Mouse (Mus musculus) cerebral cortex, adult 2 months (tissue): ENCODE data around the gene Vps41.

Experiments used
- WGBS: fragments of 180-500 bp; shearing (Covaris S2); methylation state at CpG from one replicate; pipeline ENCODE4 v1.1.7; 2018; 5-methylcytosine and 5-hydroxymethylcytosine counted together

The Vps41 gene

DNA sequence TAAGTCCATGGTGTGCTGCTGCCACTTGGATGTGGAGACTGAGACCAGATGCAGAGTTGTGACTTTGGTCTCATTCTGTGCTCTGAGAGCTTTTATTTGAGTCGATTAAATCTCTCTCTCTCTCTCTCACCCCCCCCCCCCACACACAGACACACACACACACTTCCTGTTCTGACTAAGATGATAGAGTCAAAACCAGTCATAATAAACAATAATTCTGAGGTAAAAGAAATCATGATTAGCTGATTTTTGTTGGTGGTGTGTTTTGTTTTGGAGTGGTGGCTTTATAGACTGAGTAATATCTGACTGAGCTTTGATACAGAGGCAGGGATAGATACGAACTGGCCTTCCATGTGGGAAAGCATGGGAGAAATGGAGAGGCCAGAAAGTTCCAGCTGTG lies 74.6 kb downstream of the Vps41 start:
- WGBS, result 74% methylated on average over 2 of the region's 2 CpGs

GRCm38 (mm10) chr13:18794454-18794853 lies 77.4 kb downstream of the Vps41 start:
- 78% methylated on average over 3 of the region's 3 CpGs for WGBS

GRCm38 (mm10) chr13:18797555-18797954 lies 80.5 kb downstream of the Vps41 start:
- 71% methylated on average over 5 of the region's 5 CpGs for WGBS

GRCm38 (mm10) chr13:18800434-18800833 lies 83.3 kb downstream of the Vps41 start:
- 68% methylated on average over 3 of the region's 3 CpGs for WGBS

GRCm38 (mm10) chr13:18809465-18809864 lies 92.4 kb downstream of the Vps41 start:
- 70% methylated on average over 4 of the region's 4 CpGs for WGBS

DNA sequence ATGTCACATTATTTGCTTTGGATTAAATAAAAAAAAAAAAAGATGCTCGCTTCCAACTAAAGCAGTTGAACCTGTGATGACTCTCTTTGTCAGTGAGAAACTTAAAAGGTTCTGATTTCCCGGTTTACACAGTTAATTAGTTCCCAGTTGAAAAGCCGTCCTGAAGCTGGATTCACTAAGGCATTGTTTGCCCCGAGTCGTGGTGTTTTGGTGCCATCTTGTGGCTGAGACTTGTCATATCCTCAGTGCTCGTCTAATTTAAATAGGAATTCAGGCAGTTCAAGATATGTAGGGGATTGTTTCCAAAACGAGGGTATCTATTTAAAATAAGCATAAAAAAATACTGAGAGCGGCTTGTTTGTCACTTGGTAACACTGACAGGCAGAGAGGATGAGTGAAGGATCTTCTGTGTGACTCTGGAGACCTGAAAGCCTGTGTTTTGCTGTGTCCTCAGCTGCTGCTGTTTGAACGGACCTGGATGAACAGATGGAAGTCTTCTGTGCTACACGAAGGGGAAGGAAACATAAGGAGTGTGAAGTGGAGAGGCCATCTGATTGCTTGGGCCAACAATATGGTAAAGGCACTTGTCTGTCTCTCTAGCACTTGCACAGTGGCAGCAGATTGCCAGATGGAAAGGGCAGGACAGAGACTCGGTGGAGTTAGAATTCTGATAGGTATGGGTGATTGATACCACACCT lies 93.0 kb downstream of the Vps41 start:
- 15% methylated on average over 11 of the region's 11 CpGs for WGBS

DNA sequence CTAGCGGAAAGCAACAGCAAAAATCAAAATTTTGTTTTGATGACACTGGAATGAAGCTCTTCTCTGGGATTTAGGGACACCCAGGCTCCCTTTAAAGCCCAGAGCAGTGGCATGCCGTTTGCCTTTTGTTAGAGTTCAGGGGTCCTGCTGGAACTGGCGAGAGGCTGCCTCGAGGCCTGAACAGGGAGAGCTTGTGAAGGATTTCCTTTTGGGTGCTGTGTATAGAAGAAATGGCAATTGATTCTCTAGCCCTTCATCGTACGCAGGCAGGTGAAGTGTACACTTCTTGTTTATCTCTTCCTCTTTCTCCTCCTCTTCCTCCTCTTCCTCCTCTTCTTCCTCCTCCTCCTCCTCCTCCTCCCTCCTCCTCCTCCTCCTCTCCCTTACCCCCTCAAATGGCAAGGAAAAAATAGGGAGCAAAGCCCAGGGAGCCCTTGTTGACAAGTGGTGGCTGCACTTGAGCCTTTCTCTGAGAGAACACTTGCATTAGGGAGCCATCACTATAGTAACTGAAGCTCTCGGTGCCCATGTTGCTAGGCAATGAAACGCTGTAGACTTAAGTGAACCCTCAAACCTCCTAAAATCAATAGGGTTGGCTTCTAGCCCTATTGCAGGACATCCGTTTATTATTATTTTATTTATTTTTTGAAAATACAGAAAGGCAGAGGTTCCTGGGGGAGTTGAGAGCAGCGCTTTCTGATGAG lies 107.5 kb downstream of the Vps41 start:
- 60% methylated on average over 10 of the region's 10 CpGs for WGBS

GRCm38 (mm10) chr13:18827029-18827428 lies 109.9 kb downstream of the Vps41 start:
- 95% methylated on average over 10 of the region's 10 CpGs for WGBS

DNA sequence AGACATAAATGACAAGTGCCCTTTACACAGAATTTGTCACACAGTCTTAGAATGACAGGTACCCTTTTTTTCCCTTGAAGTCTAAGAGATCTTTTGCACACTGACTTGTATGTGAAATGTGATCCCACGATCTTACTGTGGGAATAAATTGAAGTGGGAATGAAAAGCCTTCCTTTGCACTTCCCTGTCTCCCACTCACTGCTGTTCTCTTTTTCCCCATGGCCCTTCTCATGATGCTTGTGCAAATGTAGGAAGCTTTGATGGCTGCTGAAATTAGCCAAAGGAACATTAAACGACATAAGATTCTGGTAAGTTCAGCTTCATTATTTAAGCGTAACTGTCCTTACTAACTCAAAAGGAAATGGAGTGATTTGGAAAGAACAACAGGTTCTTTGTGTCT lies 113.4 kb downstream of the Vps41 start:
- 47% methylated on average over 3 of the region's 3 CpGs for WGBS

GRCm38 (mm10) chr13:18839231-18839630 lies 122.1 kb downstream of the Vps41 start:
- 93% methylated on average over 4 of the region's 4 CpGs for WGBS

- WGBS, result 57% methylated on average over 4 of the region's 4 CpGs
Observed at GRCm38 (mm10) chr13:18840366-18840765, 123.3 kb downstream of the Vps41 start.

DNA sequence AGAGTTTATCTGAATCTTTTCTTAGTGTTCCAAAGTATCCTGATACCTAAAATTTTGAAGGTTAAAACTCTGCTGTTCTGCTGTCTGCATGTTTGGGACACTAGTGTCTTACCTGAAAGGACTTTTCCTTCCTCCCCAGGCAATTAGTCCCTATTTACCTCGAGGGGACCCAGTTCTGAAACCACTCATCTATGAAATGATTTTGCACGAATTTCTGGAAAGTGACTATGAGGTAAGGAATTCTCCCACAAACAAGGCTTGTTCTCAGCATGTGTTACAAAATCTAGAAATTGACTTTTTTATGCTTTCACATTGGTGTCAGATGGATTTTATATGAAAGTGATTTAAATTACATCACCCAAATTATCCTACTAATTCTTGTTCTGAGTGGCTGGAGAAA lies 123.9 kb downstream of the Vps41 start:
- 58% methylated on average over 2 of the region's 2 CpGs for WGBS

GRCm38 (mm10) chr13:18841752-18842282 lies 124.7 kb downstream of the Vps41 start:
- WGBS, result 90% methylated on average over 6 of the region's 6 CpGs

- 84% methylated on average over 4 of the region's 4 CpGs for WGBS
Observed at GRCm38 (mm10) chr13:18842556-18842955, 125.5 kb downstream of the Vps41 start.

DNA sequence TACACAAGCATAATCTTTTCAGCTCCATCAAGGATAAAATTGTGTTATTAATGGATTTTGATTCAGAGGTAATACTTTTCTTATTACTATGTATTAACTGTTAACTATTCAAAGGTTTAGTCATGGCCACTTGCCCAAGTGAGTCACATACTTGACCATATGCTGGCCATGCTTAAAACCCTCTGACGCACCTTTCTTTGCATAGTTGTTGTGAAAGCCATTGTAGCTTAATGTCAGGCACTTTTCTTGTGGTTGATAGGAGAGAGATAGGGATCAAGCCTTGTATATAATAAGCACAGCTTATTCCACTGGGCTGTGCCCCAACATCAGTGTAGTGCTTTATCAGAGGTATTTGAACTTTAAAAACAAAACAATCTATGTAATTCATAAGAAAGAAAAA lies 126.5 kb downstream of the Vps41 start:
- 93% methylated on average over 1 of the region's 1 CpGs for WGBS

DNA sequence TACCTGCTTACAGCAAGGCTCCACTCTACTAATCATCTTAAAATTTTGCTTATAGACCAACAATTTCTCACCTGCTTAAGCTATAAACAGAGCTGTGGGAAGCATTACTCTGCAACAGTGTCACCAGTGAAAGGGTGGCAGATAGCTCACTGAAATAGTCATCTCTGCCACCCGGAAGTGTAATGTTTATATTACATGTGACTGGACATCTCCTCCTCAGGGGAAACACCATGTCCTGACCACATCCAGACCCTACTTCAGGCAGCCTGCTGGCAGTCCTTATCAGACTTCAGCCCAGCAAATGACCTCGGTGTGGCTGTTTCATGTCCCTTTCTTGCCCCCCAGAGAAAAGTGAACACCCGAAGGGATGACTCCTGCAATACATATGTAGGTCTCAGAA lies 130.3 kb downstream of the Vps41 start:
- WGBS, result 85% methylated on average over 3 of the region's 3 CpGs

DNA sequence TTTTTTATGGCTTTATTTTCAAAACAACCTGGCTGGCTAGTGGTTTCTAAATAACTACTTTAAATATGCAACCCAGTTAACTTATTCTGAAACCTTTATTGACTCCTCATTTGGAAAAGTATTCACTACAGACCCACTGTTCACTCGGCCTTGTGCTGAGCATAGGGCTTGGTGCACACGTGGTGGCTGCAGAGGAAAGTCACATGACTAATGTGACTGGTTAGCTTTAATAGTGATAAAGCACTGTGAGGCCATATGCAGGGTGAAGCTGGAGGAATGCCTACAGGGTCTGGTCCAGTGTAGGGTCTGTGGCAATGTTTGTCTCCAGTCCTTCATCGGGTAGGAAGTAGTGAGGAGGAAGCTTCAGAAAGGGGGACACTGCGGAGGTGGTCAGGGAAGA lies 134.1 kb downstream of the Vps41 start:
- 88% methylated on average over 4 of the region's 4 CpGs for WGBS

- 88% methylated on average over 8 of the region's 8 CpGs for WGBS
Observed at GRCm38 (mm10) chr13:18852718-18853117, 135.6 kb downstream of the Vps41 start.

- WGBS, result 35% methylated on average over 8 of the region's 8 CpGs
Observed at GRCm38 (mm10) chr13:18856026-18856802, 139.1 kb downstream of the Vps41 start.

GRCm38 (mm10) chr13:18858183-18858582 lies 141.1 kb downstream of the Vps41 start:
- WGBS, result 35% methylated on average over 4 of the region's 4 CpGs

GRCm38 (mm10) chr13:18859389-18859788 lies 142.3 kb downstream of the Vps41 start:
- WGBS, result 63% methylated on average over 3 of the region's 3 CpGs

GRCm38 (mm10) chr13:18868030-18868490 lies 151.0 kb downstream of the Vps41 start:
- WGBS, result 18% methylated on average over 5 of the region's 5 CpGs
